Mouse (Mus musculus): ENCODE results near the gene St5. TPM values are rescaled to one million over a fixed set of nuclear protein-coding genes. Genes with fewer than 3 reads are reported as not detected.

St5 gene
- polyA plus RNA-seq, 1 experiment from 2014 or later, result 50.5 TPM

DNA sequence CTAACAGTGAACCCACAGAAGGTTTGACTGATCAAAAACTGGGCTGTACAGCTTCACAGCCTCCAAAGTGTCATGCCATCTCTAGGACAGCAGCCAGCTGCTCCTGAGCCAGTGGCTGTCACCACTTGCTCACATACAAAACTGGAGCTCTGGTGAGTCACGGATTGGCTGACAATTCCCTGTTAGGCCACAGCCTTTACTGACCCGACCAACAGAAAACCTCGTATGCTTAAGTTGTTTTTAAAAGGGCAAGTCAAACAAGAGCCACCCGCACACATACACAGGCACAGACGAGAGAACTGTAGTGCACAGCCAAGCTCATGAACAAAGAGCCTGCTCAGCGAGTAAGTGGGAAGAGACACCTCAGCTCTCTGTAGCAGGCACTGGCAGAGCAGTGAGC lies 143.9 kb downstream of the St5 start:
- Histone ChIP-seq H3K4me3 (no peak overlapping the region), H3K4me2 (replicated peaks) (no peak overlapping the region), H3K4me1 (peaks cover 11% of the 10 kb centered on the region), H3K9me3 (no peaks in the 10 kb centered on the region), H3K27me3 (no peaks in the 10 kb centered on the region), H3K9ac (no peak overlapping the region), H3K27ac (no peak overlapping the region), H3K36me3 (peaks cover 19% of the 10 kb centered on the region; the same call in 1 of the 2 replicates)
- ATAC-seq (ENCODE audit: insufficient number of reproducible peaks, insufficient read depth, low FRiP score, low TSS enrichment), result no peak
- 65% methylated on average over 6 of the region's 6 CpGs for WGBS

DNA sequence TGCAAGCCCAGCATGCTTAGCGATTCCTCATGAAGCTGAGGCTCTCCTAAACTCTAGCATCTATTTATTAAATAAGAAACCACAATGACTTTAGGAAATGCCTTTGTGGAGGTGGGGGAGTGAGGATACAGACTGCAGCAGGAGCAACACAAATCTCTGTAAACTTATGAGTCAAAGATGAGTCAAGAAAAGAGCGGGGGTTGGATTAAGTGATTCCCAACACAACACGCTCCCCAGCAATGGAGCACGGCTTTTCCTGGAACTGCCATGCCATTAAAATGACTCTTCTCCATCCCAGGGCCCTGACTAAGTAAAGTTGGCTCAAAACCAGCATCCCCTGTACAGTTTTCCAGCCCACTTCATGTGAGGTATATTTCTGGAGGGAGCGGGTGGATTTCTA lies 156.7 kb downstream of the St5 start:
- Histone ChIP-seq H3K4me2 (replicated peaks) (no peak overlapping the region), H3K4me1 (no peaks in the 10 kb centered on the region), H3K9me3 (no peaks in the 10 kb centered on the region), H3K4me3 (no peak overlapping the region), H3K27ac (no peak overlapping the region), H3K9ac (no peak overlapping the region), H3K27me3 (no peaks in the 10 kb centered on the region), H3K36me3 (peaks cover 46% of the 10 kb centered on the region)
- ATAC-seq (ENCODE audit: insufficient number of reproducible peaks, insufficient read depth, low FRiP score, low TSS enrichment), result no peak
- WGBS, result 91% methylated on average over 5 of the region's 5 CpGs

DNA sequence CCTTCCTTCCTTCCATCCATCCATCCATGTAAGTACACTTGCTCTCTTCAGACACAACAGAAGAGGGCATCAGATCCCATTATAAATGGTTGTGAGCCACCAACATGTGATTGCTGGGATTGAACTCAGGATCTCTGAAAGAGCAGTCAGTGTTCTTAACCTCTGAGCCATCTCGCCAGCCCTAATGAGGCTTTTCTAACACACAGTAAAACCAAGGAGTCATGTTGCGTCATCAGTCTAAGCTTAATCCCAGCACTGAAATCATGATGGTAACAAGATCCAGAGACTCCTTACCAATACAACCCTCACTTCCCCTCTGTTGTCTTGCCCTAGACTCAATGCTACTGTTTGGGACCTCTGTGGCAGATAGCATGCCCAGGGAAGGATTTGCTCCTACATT lies 157.2 kb downstream of the St5 start:
- 65% methylated on average over 2 of the region's 2 CpGs for WGBS
- no peaks in the 10 kb centered on the region for H3K9me3 ChIP-seq
- H3K4me3 ChIP-seq, result no peak overlapping the region
- H3K4me2 ChIP-seq (replicated peaks), result no peak overlapping the region
- H3K4me1 ChIP-seq, result no peaks in the 10 kb centered on the region
- H3K36me3 ChIP-seq, result peaks cover 52% of the 10 kb centered on the region
- no peak overlapping the region for H3K9ac ChIP-seq
- H3K27ac ChIP-seq, result no peak overlapping the region
- ATAC-seq (ENCODE audit: insufficient number of reproducible peaks, insufficient read depth, low FRiP score, low TSS enrichment), result no peak
- no peaks in the 10 kb centered on the region for H3K27me3 ChIP-seq

- ATAC-seq (ENCODE audit: insufficient number of reproducible peaks, insufficient read depth, low FRiP score, low TSS enrichment), result no peak
- Histone ChIP-seq H3K36me3 (peaks cover 54% of the 10 kb centered on the region), H3K27ac (no peak overlapping the region), H3K4me2 (replicated peaks) (no peak overlapping the region), H3K9me3 (no peaks in the 10 kb centered on the region), H3K9ac (no peak overlapping the region), H3K4me3 (no peak overlapping the region), H3K27me3 (no peaks in the 10 kb centered on the region), H3K4me1 (no peaks in the 10 kb centered on the region)
- 84% methylated on average over 10 of the region's 10 CpGs for WGBS
Measured at GRCm38 (mm10) chr7:109545255-109545993, 158.0 kb downstream of the St5 start.

DNA sequence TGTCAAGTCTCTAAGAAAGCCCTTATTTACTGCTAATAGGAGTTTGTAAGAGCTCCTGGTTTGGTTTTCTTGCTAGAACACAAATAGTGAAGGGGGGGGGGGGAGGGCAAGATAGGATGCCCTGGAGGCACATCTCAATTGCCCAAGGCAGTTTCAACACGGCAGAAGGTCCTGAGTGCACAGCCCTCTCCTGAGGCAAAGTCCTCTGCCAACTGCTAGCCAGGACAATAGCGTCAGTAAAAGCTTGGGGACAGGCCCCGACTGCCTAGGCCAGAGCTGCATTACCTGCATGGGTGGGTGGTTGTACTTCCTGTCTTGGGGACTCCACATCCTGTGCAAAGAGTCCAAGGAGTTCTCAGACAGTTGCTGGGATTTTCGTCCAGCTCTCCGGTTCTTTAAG lies 158.6 kb downstream of the St5 start:
- Histone ChIP-seq H3K9me3 (no peaks in the 10 kb centered on the region), H3K4me2 (replicated peaks) (no peak overlapping the region), H3K27ac (no peak overlapping the region), H3K4me3 (no peak overlapping the region), H3K4me1 (no peaks in the 10 kb centered on the region), H3K36me3 (peaks cover 54% of the 10 kb centered on the region), H3K27me3 (no peaks in the 10 kb centered on the region), H3K9ac (no peak overlapping the region)
- 79% methylated on average over 5 of the region's 5 CpGs for WGBS
- no peak for ATAC-seq (ENCODE audit: insufficient number of reproducible peaks, insufficient read depth, low FRiP score, low TSS enrichment)

GRCm38 (mm10) chr7:109542364-109542628 lies 161.1 kb downstream of the St5 start:
- no peaks in the 10 kb centered on the region for H3K9me3 ChIP-seq
- no peak overlapping the region for H3K9ac ChIP-seq
- H3K36me3 ChIP-seq, result peaks cover 48% of the 10 kb centered on the region
- H3K27me3 ChIP-seq, result no peaks in the 10 kb centered on the region
- no peak for ATAC-seq (ENCODE audit: insufficient number of reproducible peaks, insufficient read depth, low FRiP score, low TSS enrichment)
- no peak overlapping the region for H3K4me3 ChIP-seq
- 88% methylated on average over 3 of the region's 3 CpGs for WGBS
- H3K4me2 ChIP-seq (replicated peaks), result no peak overlapping the region
- no peak overlapping the region for H3K27ac ChIP-seq
- H3K4me1 ChIP-seq, result no peaks in the 10 kb centered on the region

DNA sequence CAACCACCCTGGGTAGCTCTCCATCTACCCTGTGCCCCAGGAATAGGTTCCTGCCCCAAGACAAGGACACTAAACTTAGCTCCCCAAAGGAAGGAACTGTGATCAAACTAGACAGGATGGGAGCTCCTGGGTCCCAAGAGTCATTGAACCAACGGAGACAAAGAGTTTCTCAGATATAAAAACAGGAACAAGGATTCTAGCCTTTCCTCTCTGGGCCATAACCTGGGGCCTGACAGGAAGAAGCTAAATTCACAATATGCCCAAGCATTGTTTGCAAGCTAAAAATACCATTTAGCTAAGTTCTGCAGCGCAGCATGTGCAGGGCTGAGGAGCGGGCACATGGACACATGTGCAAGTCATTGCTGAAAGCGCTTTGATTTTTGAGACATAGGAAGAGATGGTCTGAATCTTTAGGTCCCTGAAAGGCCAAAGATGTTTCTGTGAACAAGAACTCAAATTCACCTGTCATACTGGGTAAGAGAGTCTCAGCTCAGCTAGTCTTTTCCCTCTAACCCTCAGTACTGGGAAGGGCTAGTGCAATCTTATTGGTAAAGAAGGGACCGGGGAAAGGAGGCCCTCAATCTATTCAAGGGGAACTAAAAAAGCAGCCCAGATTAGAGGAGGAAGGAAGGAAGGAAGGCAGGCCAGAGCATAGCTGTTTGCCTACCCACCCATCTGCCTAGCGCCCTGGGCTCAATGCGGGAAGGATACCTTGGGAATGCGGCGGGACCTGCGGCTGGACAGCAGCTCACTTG lies 161.6 kb downstream of the St5 start:
- no peak overlapping the region for H3K9ac ChIP-seq
- WGBS, result 88% methylated on average over 10 of the region's 10 CpGs
- H3K36me3 ChIP-seq, result peaks cover 49% of the 10 kb centered on the region
- H3K4me3 ChIP-seq, result no peak overlapping the region
- H3K9me3 ChIP-seq, result no peaks in the 10 kb centered on the region
- H3K27me3 ChIP-seq, result no peaks in the 10 kb centered on the region
- no peak overlapping the region for H3K27ac ChIP-seq
- H3K4me2 ChIP-seq (replicated peaks), result no peak overlapping the region
- no peaks in the 10 kb centered on the region for H3K4me1 ChIP-seq
- no peak for ATAC-seq (ENCODE audit: insufficient number of reproducible peaks, insufficient read depth, low FRiP score, low TSS enrichment)

GRCm38 (mm10) chr7:109540902-109541301 lies 162.5 kb downstream of the St5 start:
- no peak overlapping the region for H3K9ac ChIP-seq
- no peaks in the 10 kb centered on the region for H3K27me3 ChIP-seq
- no peak for ATAC-seq (ENCODE audit: insufficient number of reproducible peaks, insufficient read depth, low FRiP score, low TSS enrichment)
- H3K27ac ChIP-seq, result no peak overlapping the region
- H3K36me3 ChIP-seq, result peaks cover 49% of the 10 kb centered on the region
- H3K4me2 ChIP-seq (replicated peaks), result no peak overlapping the region
- H3K4me3 ChIP-seq, result no peak overlapping the region
- H3K4me1 ChIP-seq, result 0 out of 2 replicates have a peak, but pooled peaks cover 3% of the 10 kb centered on the region
- H3K9me3 ChIP-seq, result no peaks in the 10 kb centered on the region

- H3K27me3 ChIP-seq, result no peaks in the 10 kb centered on the region
- 58% methylated on average over 4 of the region's 4 CpGs for WGBS
- no peak overlapping the region for H3K4me2 ChIP-seq (replicated peaks)
- H3K27ac ChIP-seq, result peak overlapping the region; percentile 26
- 0 out of 2 replicates have a peak, but pooled peaks cover 3% of the 10 kb centered on the region for H3K4me1 ChIP-seq
- H3K36me3 ChIP-seq, result peaks cover 45% of the 10 kb centered on the region
- no peak overlapping the region for H3K9ac ChIP-seq
- no peak overlapping the region for H3K4me3 ChIP-seq
- no peaks in the 10 kb centered on the region for H3K9me3 ChIP-seq
- peak; percentile 73; the same call in 1 of the 2 replicates for ATAC-seq (ENCODE audit: insufficient number of reproducible peaks, insufficient read depth, low FRiP score, low TSS enrichment)
Measured at GRCm38 (mm10) chr7:109536451-109536946, 166.9 kb downstream of the St5 start.

DNA sequence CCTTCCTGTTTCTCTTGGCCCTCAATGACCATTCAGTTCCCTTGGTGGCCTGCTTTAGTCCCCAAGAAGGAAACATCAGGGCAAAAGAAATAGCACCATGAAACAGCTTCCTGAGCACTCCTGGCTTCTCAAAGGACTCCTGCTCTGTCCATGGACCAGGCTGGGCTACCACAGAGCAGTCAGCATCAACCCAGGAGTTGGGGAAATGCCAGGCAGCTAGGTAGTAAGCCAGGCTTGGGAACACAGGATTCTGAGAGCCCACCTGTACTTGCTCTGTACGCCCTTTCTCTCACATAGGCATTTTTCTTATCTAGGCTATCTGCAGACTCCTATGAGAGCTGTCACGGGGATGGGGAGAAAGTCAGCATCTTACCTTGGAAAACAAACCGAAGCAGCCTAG lies 168.5 kb downstream of the St5 start:
- Histone ChIP-seq H3K9ac (no peak overlapping the region), H3K27ac (no peak overlapping the region), H3K4me1 (0 out of 2 replicates have a peak, but pooled peaks cover 3% of the 10 kb centered on the region), H3K27me3 (no peaks in the 10 kb centered on the region), H3K36me3 (peaks cover 49% of the 10 kb centered on the region), H3K4me2 (replicated peaks) (no peak overlapping the region), H3K9me3 (no peaks in the 10 kb centered on the region), H3K4me3 (no peak overlapping the region)
- WGBS, result 89% methylated on average over 3 of the region's 3 CpGs
- ATAC-seq (ENCODE audit: insufficient number of reproducible peaks, insufficient read depth, low FRiP score, low TSS enrichment), result no peak

- no peak for ATAC-seq (ENCODE audit: insufficient number of reproducible peaks, insufficient read depth, low FRiP score, low TSS enrichment)
- Histone ChIP-seq H3K4me3 (no peak overlapping the region), H3K27ac (no peak overlapping the region), H3K4me2 (replicated peaks) (no peak overlapping the region), H3K9ac (no peak overlapping the region), H3K27me3 (no peaks in the 10 kb centered on the region), H3K36me3 (peaks cover 46% of the 10 kb centered on the region), H3K4me1 (0 out of 2 replicates have a peak, but pooled peaks cover 3% of the 10 kb centered on the region), H3K9me3 (no peaks in the 10 kb centered on the region)
- WGBS, result 90% methylated on average over 4 of the region's 4 CpGs
Measured at GRCm38 (mm10) chr7:109533888-109534287, 169.5 kb downstream of the St5 start.

- 77% methylated on average over 4 of the region's 4 CpGs for WGBS
- no peaks in the 10 kb centered on the region for H3K27me3 ChIP-seq
Measured at GRCm38 (mm10) chr7:109533129-109533528, 170.3 kb downstream of the St5 start.

More at GRCm38 (mm10) chr7:109533129-109533528, 170.3 kb downstream of the St5 start:
- Histone ChIP-seq H3K9me3 (no peaks in the 10 kb centered on the region), H3K4me3 (no peak overlapping the region), H3K36me3 (peaks cover 43% of the 10 kb centered on the region), H3K4me2 (replicated peaks) (no peak overlapping the region), H3K27ac (no peak overlapping the region), H3K4me1 (0 out of 2 replicates have a peak, but pooled peaks cover 3% of the 10 kb centered on the region), H3K9ac (no peak overlapping the region)
- ATAC-seq (ENCODE audit: insufficient number of reproducible peaks, insufficient read depth, low FRiP score, low TSS enrichment), result no peak
